ENCODE assay signal across 9 mouse cellular contexts in the genomic region with DNA sequence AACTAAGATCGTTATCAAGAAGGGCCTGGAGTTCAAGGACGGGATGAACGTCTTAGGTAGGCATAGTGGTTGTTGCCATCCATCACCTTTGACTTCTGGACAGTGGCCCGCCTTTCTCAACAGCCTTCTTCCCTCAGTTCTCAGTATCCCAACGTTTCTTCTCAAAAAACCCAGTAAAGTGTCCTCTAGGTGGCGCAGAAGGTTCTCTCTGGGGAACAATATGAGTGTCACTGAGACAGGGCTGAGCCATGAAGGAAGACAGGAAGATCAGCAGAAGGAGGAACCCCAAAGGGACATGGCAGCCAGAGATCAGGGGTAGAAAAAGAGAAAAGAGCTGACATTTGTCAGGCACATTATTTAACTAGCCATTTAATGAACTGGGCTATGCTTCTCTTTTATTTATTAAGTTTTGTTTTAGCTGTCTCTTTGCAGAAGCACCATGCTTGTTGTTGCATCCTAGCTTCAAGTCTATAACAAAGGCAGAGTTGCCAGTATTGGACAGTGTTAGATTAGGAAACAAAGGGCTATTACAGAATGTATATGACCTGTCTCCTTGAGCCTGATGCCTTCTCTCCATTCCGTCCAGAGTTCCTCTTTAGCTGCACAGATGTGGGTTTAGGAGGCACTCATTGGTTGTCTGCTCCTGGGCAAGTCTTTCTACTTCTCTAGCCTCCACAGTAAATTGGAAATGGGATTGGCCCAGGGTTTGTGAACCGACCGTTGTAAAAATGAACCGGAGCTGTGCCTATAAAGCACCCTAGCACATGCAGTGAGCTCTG.
DNase-seq lines count a peak whose midpoint lies in the region; ATAC-seq and TF ChIP-seq lines count a peak whose summit lies in the region.
"Had no signal": no experiment of that assay in that cellular context is flagged by ENCODE, and none has a peak within 500 bp of the region (broad histone marks: within the 10 kb centered on the region; RNA-seq: fewer than 3 reads in every experiment).

No protein-coding gene starts in this region.

- H3K36me3 ChIP-seq in hindbrain, embryonic 11.5 days (ENCODE audit: control insufficient read depth, insufficient read depth, low read length) = no peaks in the 10 kb centered on the region
- H3K36me3 ChIP-seq in hindbrain, embryonic 12.5 days = peaks cover 10% of the 10 kb centered on the region; the same call in 1 of the 2 replicates
- H3K36me3 ChIP-seq in ES-E14 (ENCODE audit: control insufficient read depth, insufficient read depth, low read length, poor library complexity, severe bottlenecking) = no peaks in the 10 kb centered on the region
- peaks cover 13% of the 10 kb centered on the region; the same call in 1 of the 2 replicates for H3K36me3 ChIP-seq in hindbrain, embryonic 14.5 days (replicated peaks; ENCODE audit: control insufficient read depth, insufficient read depth)
- no peaks in the 10 kb centered on the region for H3K36me3 ChIP-seq in liver, embryonic 13.5 days
- no peaks in the 10 kb centered on the region for H3K36me3 ChIP-seq in neural tube, embryonic 11.5 days (ENCODE audit: control insufficient read depth, insufficient read depth, low read length)
- H3K36me3 ChIP-seq: embryonic facial prominence, embryonic 12.5 days had no signal

- ATAC-seq in hindbrain, embryonic 11.5 days (ENCODE audit: low FRiP score) = no peak
- no peak for ATAC-seq in hindbrain, embryonic 12.5 days (ENCODE audit: low FRiP score)
- ATAC-seq in hindbrain, embryonic 14.5 days (ENCODE audit: low FRiP score) = no peak
- no peak for ATAC-seq in liver, embryonic 13.5 days (ENCODE audit: low read depth)
- ATAC-seq in neural tube, embryonic 11.5 days (ENCODE audit: insufficient read depth, low FRiP score, low TSS enrichment) = no peak

- no peaks in the 10 kb centered on the region for H3K27me3 ChIP-seq in hindbrain, embryonic 11.5 days (ENCODE audit: control insufficient read depth, insufficient read depth, low read length)
- no peaks in the 10 kb centered on the region for H3K27me3 ChIP-seq in hindbrain, embryonic 12.5 days
- no peaks in the 10 kb centered on the region for H3K27me3 ChIP-seq in hindbrain, embryonic 14.5 days (ENCODE audit: control insufficient read depth, insufficient read depth, low read length)
- no peaks in the 10 kb centered on the region for H3K27me3 ChIP-seq in liver, embryonic 13.5 days
- H3K27me3 ChIP-seq in neural tube, embryonic 11.5 days (ENCODE audit: control insufficient read depth, insufficient read depth, low read length) = no peaks in the 10 kb centered on the region
- H3K27me3 ChIP-seq: embryonic facial prominence, embryonic 12.5 days had no signal

- no peak overlapping the region for H3K27ac ChIP-seq in hindbrain, embryonic 11.5 days (ENCODE audit: low read depth, low read length)
- no peak overlapping the region for H3K27ac ChIP-seq in hindbrain, embryonic 12.5 days
- no peak overlapping the region for H3K27ac ChIP-seq in ES-E14 (ENCODE audit: insufficient read depth, low read depth, low read length, poor library complexity, severe bottlenecking)
- H3K27ac ChIP-seq in hindbrain, embryonic 14.5 days = peak overlapping the region; percentile 50; the same call in 1 of the 2 replicates
- no peak overlapping the region for H3K27ac ChIP-seq in liver, embryonic 13.5 days
- no peak overlapping the region for H3K27ac ChIP-seq in neural tube, embryonic 11.5 days (ENCODE audit: low read depth, low read length)
- H3K27ac ChIP-seq: embryonic facial prominence, embryonic 12.5 days had no signal

- H3K4me1 ChIP-seq in hindbrain, embryonic 11.5 days (replicated peaks; ENCODE audit: control insufficient read depth, insufficient read depth, low read length) = no peaks in the 10 kb centered on the region; the same call in 1 of the 2 replicates
- peaks cover 15% of the 10 kb centered on the region for H3K4me1 ChIP-seq in hindbrain, embryonic 12.5 days
- H3K4me1 ChIP-seq in ES-E14 (ENCODE audit: control insufficient read depth in 2 of 2, insufficient read depth in 2 of 2, low read length in 2 of 2, poor library complexity in 1 of 2) = no peaks in the 10 kb centered on the region
- peaks cover 8% of the 10 kb centered on the region for H3K4me1 ChIP-seq in hindbrain, embryonic 14.5 days (replicated peaks; ENCODE audit: control insufficient read depth, insufficient read depth, low read length)
- H3K4me1 ChIP-seq in liver, embryonic 13.5 days (replicated peaks) = peaks cover 20% of the 10 kb centered on the region
- no peaks in the 10 kb centered on the region for H3K4me1 ChIP-seq in neural tube, embryonic 11.5 days (ENCODE audit: control insufficient read depth, insufficient read depth, low read length)

- H3K9me3 ChIP-seq in hindbrain, embryonic 11.5 days (ENCODE audit: control insufficient read depth, low read length) = no peaks in the 10 kb centered on the region
- no peaks in the 10 kb centered on the region for H3K9me3 ChIP-seq in hindbrain, embryonic 12.5 days (replicated peaks)
- no peaks in the 10 kb centered on the region for H3K9me3 ChIP-seq in ES-E14 (ENCODE audit: control insufficient read depth, insufficient read depth, low read depth, low read length)
- H3K9me3 ChIP-seq in hindbrain, embryonic 14.5 days (ENCODE audit: control insufficient read depth, low read length) = no peaks in the 10 kb centered on the region
- H3K9me3 ChIP-seq in liver, embryonic 13.5 days (replicated peaks) = no peaks in the 10 kb centered on the region
- no peaks in the 10 kb centered on the region for H3K9me3 ChIP-seq in neural tube, embryonic 11.5 days (ENCODE audit: control insufficient read depth, low read length)
- H3K9me3 ChIP-seq: embryonic facial prominence, embryonic 12.5 days had no signal

- DNase-seq in hindbrain, embryonic 11.5 days (ENCODE audit: low spot score) = peak; percentile 50
- DNase-seq in ES-E14 (ENCODE audit: low read depth, low spot score) = peak; percentile 60
- DNase-seq in c-Kit-positive CD71-positive TER-119-positive erythroid progenitor cells, embryonic 14.5 days (ENCODE audit: low spot score) = peak; percentile 83
- DNase-seq in hindbrain, embryonic 14.5 days (ENCODE audit: low spot score) = peak; percentile 49
- DNase-seq in liver, embryonic 13.5 days = peak; percentile 53
- peak; percentile 41 for DNase-seq in neural tube, embryonic 11.5 days (ENCODE audit: low spot score)
- peak; percentile 51 to 81 for DNase-seq in thymus, postnatal 10 days (ENCODE audit: low spot score in 2 of 2)

- no peak overlapping the region for H3K4me2 ChIP-seq in hindbrain, embryonic 11.5 days (replicated peaks; ENCODE audit: low read depth, low read length)
- H3K4me2 ChIP-seq in hindbrain, embryonic 12.5 days (replicated peaks) = no peak overlapping the region
- H3K4me2 ChIP-seq in hindbrain, embryonic 14.5 days (replicated peaks) = no peak overlapping the region
- no peak overlapping the region for H3K4me2 ChIP-seq in liver, embryonic 13.5 days
- no peak overlapping the region for H3K4me2 ChIP-seq in neural tube, embryonic 11.5 days (ENCODE audit: low read depth)
- H3K4me2 ChIP-seq: embryonic facial prominence, embryonic 12.5 days had no signal

- in situ Hi-C loops in ES-E14 (cut with MboI; ENCODE audit: low sequenced_read_pairs in 2 of 2, unreplicated experiment in 2 of 2) = no loop called here

- H3K4me3 ChIP-seq in hindbrain, embryonic 11.5 days (ENCODE audit: low read depth, low read length) = no peak overlapping the region
- H3K4me3 ChIP-seq in hindbrain, embryonic 12.5 days = no peak overlapping the region
- no peak overlapping the region for H3K4me3 ChIP-seq in ES-E14 (ENCODE audit: insufficient read depth in 1 of 2, low read depth in 1 of 2, low read length in 2 of 2, poor library complexity in 1 of 2, severe bottlenecking in 1 of 2)
- H3K4me3 ChIP-seq in hindbrain, embryonic 14.5 days (replicated peaks; ENCODE audit: low read length) = no peak overlapping the region
- H3K4me3 ChIP-seq in liver, embryonic 13.5 days (replicated peaks) = no peak overlapping the region
- H3K4me3 ChIP-seq in neural tube, embryonic 11.5 days (ENCODE audit: low read depth, low read length) = no peak overlapping the region
- H3K4me3 ChIP-seq: embryonic facial prominence, embryonic 12.5 days had no signal

- H3K9ac ChIP-seq in hindbrain, embryonic 11.5 days (ENCODE audit: low read depth, low read length) = no peak overlapping the region
- no peak overlapping the region for H3K9ac ChIP-seq in hindbrain, embryonic 12.5 days
- no peak overlapping the region for H3K9ac ChIP-seq in ES-E14 (ENCODE audit: insufficient read depth, low read depth, low read length, poor library complexity, severe bottlenecking)
- no peak overlapping the region for H3K9ac ChIP-seq in hindbrain, embryonic 14.5 days
- H3K9ac ChIP-seq in liver, embryonic 13.5 days = no peak overlapping the region
- no peak overlapping the region for H3K9ac ChIP-seq in neural tube, embryonic 11.5 days (ENCODE audit: low read length)
- H3K9ac ChIP-seq: embryonic facial prominence, embryonic 12.5 days had no signal

- WGBS in hindbrain, embryonic 11.5 days = 57% methylated on average over 10 of the region's 10 CpGs
- WGBS in hindbrain, embryonic 12.5 days = 56% methylated on average over 10 of the region's 10 CpGs
- 65% methylated on average over 10 of the region's 10 CpGs for WGBS in hindbrain, embryonic 14.5 days
- WGBS in liver, embryonic 13.5 days (ENCODE audit: insufficient replicate concordance) = 34% methylated on average over 10 of the region's 10 CpGs
- WGBS in neural tube, embryonic 11.5 days = 57% methylated on average over 10 of the region's 10 CpGs

TF ChIP-seq in ES-E14, 5 proteins besides CTCF, POLR2A, EP300 and RAD21:
- peak; percentile 15; the same call in 1 of the 2 replicates for TF ChIP-seq ZC3H11A (IDR thresholded peaks at IDR 0.05; ENCODE audit: borderline replicate concordance, low read depth, low read length)
- no peak for TF ChIP-seq HCFC1 (IDR thresholded peaks at IDR 0.05; ENCODE audit: borderline replicate concordance, insufficient read depth, low read length)
